Mouse (Mus musculus) heart, postnatal 36 days (tissue): ENCODE data around the gene Nfkb2. TPM values are rescaled to one million over a fixed set of nuclear protein-coding genes. Genes with fewer than 3 reads are reported as not detected.

Experiments
- DNase-seq, 2 experiments: peaks; one replicate each; pipeline ENCODE4 v3.0.0; 2021 to 2022
- intact Hi-C: fragments of 180-260 bp; cut with DNase I; formaldehyde crosslinking; loops from one replicate; pipeline ENCODE4 v1.15.1; 2025
- total RNA-seq, 2 experiments: library from RNA; stranded (reverse); gene quantifications; 2 replicates each; pipeline ENCODE4 v1.2.3; 2021

The Nfkb2 gene
- total RNA-seq, 2 experiments from 2014 or later, result 16.6 to 22.8 TPM

DNA sequence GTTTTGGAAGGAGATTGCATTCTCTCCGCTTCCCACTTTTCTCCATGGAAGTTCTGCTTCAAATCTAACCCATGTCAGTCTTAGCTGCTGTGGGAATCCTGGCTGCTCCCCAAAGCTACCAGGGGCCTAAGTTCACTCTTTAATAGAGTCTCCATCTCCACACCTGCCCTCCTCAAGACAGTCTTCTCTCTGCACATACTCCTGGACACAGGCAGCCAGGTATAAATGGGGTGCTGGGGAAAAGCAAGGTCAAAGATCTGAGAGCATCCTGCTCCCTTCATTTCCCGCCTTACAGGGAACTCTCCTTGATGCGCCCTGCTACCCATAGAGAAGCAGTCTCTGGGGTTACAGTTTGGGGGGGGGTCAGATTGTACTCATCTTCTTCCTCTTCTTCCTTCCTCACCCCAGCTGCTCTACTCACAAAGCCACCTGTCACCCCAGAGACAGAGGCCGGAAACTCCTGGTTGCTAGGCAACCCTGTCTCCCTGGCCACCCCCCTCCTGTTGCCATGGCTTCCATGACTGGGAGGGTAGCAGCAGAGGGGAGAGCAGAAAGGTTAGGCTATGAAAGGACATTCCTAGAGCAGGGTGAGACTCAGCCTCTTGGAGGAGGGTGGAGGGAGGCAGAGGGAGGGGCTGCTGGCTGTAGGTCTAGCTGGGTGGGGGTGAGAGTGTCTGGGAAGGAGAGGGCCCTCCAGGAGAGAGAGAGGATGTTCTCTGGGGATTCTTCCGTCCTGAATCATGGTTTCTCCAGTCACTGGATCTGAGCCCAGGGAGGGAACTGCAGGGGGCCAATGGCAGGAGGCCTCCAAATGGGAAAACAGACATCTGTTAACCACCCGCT lies 17.2 kb downstream of the Nfkb2 start:
- DNase-seq, result no peak
- intact Hi-C loops, result no loop called here

DNA sequence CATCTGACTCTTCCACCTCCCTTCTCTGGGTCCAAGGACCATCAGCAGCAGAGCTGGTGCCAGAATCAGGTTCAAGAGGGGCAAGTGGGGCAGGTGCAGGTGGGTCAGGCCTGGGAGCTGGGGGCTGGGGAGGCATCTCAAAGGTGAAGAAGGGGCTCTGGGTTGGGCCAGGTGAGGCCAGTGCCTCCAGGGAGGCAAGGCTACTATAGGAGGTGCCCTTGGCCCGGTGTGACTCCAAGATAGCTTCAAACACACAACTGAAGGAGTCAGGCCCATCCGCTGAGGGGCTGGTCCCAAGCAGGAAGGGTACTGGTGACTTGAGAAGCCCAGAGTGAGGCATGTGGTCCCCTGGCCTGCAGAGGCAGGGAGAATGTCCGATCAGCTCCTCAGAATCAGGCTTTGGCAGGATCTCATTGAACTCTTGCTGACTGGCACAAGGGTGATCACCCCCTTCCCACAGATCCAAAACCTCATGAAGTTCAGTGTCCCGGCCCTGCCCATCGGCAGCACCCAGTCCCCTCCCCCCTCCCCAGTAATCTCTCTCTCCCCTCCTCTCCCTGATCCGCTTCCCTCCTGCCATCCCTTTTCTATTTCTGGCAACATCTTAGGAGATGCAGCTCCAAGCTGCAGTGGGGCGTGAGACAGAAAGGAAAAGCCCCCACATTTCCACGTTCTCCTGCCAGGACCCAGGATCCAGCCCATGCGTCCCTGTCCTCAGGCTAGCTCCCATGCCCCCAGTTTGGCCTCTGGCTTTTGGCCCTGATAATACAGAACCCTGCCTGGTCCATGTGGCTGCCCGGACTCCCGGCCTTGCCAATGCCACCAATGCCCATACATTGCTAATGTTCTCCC lies 18.2 kb downstream of the Nfkb2 start:
- intact Hi-C loops, result no loop called here
- no peak for DNase-seq

GRCm38 (mm10) chr19:46322996-46323572 lies 19.0 kb downstream of the Nfkb2 start:
- intact Hi-C loops, result no loop called here
- DNase-seq, result no peak

GRCm38 (mm10) chr19:46323716-46324115 lies 19.6 kb downstream of the Nfkb2 start:
- DNase-seq, result no peak
- intact Hi-C loops, result no loop called here

GRCm38 (mm10) chr19:46324366-46324765 lies 20.2 kb downstream of the Nfkb2 start:
- no peak for DNase-seq
- intact Hi-C loops, result no loop called here

DNA sequence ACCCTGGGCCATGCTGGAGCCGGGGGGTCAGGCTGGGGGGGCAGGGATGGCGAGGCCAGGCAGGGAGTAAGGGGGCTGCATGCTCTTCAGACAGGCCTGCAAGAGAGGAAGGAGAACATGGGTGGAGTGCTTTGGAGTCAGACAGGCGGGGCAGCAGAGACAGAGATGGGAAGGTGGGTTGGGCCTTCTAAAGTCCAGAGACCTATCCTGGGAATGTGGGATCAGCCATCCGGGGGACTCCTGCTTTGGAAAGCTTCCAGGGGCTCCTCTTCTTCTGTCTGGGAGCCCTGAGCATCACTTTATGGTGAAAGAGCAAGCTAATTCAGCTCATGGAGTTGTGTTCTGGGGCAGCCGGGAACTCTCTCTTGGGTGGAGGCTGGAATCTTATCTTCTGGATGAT lies 20.8 kb downstream of the Nfkb2 start:
- no peak for DNase-seq
- intact Hi-C loops, result no loop called here

GRCm38 (mm10) chr19:46326019-46326755 lies 22.1 kb downstream of the Nfkb2 start:
- no peak for DNase-seq
- intact Hi-C loops, result no loop called here

DNA sequence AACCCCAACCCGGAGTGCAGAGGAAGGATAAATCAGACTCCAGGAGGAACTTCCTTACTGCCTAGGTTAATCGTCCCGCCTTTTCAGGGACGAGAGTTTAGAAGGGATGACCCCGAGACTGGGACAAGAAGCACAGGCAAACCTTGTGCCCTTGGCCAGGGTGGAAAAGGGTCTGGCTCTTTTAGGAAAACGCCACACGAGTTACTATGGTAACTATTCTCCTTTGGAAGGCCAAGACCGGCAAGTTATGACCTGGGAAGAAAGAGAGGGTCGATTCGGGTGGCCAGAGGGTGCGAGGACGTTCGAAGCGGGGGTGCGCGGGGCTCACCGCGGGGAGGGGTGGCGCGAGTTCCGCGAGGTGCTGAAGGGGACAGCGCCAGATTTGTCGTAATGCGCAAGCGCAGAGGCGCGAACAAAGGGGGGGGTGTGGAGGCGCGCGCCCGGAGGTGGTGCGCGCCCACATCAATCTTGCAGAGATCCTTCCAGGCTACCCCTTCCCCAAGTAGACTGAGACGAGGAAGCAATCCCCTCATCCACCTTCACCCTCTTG lies 22.7 kb downstream of the Nfkb2 start, which contains the start of gene Psd:
Psd (minus strand) TSS at position 401 of the 550 bp plus-strand sequence.
- intact Hi-C loops, result no loop called here
- peak; percentile 55 to 63 for DNase-seq

DNA sequence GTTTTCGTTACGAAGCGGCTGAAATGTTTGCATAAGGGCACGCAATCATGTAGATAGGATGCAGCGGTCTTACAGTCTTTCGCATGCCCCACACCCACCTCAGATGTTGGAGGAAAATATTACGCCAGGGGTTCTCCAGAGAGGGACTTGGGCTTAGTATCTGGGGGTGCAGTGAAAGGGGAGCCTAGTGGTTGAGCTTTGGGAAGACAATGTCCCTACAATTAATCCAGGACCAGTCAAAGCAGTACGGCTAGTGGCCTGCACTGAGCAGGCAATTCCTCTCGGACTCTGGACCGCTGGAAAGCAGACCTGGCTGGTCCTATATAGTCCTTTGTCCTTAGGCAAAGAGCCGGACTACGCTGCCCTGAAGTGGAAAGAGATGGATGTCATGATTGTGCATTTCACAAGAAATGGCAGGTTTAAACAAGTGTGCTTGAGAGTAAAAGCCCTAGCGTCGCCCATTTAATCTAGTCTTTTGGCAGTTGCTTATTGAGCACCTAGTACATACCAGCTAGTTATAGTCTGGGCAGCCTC lies 23.5 kb downstream of the Nfkb2 start:
- no peak for DNase-seq
- intact Hi-C loops, result loop anchor here (1.0 to 2.0 kb wide), 2 partner anchors 23 to 249 kb away; partner anchors contain the start of gene Nfkb2

GRCm38 (mm10) chr19:46328081-46329030 lies 24.2 kb downstream of the Nfkb2 start, which contains the start of gene Fbxl15:
Gene Fbxl15 (plus strand): TSS chr19:46328184.
- DNase-seq, result peak; percentile 90 to 97
- intact Hi-C loops, result loop anchor here (1.0 to 2.0 kb wide), 2 partner anchors 24 to 250 kb away; partner anchors contain the start of gene Nfkb2

DNA sequence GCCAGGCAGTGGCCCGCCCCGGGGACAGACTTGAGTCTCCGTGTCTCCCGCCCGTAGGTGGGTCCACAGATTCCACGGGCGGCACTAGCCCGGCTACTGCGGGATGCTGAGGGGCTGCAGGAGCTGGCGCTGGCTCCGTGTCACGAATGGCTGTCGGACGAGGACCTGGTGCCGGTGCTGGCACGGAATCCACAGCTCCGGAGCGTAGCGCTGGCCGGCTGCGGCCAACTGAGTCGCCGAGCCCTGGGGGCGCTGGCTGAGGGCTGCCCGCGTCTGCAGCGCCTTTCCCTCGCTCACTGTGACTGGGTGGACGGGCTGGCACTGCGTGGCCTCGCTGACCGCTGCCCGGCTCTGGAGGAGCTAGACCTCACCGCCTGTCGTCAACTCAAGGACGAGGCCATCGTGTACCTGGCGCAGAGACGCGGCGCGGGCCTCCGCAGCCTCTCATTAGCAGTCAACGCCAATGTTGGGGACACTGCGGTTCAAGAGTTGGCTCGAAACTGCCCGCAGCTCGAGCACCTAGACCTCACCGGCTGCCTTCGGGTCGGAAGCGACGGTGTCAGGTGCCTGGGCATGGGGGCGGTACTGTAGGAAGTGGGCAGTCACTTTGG lies 25.0 kb downstream of the Nfkb2 start:
- intact Hi-C loops, result loop anchor here (2.0 kb wide), 1 partner anchor 250 kb away; no protein-coding TSS in a partner anchor
- no peak for DNase-seq

DNA sequence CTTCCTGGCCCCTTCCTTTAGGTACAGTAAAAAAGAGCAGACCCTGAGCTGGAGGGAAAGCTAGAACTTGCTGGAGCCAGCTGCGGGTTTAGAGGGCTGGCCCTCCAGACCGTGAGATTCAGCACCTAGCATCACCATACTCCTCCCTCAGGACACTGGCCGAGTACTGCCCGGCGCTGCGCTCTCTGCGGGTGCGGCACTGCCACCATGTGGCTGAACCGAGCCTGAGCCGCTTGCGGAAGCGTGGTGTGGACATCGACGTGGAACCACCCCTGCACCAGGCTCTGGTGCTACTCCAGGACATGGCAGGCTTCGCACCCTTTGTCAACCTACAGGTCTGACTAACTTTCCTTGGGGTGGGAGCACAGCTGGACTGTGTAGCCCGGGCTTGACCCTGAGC lies 25.8 kb downstream of the Nfkb2 start:
- intact Hi-C loops, result loop anchor here (2.0 kb wide), 1 partner anchor 251 kb away; no protein-coding TSS in a partner anchor
- DNase-seq, result peak; percentile 82 to 83

GRCm38 (mm10) chr19:46330696-46331095 lies 26.6 kb downstream of the Nfkb2 start:
- DNase-seq, result no peak
- intact Hi-C loops, result no loop called here

DNA sequence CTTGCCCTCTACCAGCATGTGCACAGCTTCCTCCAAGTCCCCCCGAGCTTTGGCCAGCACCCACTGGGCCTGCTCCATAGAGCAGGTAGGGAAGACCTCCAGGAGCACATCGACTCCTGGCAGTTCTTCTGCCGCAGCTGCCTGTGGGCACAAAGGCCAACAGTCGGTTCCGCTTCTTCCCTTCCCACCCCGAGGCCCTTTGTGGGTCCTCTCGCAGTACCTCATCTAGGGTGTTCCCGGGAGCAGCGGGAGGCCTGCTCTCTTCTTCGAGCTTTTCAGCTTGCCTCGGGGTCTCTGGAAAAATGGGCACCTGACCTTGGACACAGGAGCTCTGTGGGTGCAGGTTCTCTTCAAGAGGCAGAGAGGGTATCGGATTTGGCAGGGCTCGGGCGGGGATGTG lies 27.2 kb downstream of the Nfkb2 start:
- intact Hi-C loops, result no loop called here
- DNase-seq, result no peak

- intact Hi-C loops, result no loop called here
- DNase-seq, result no peak
Measured at GRCm38 (mm10) chr19:46331936-46332335, 27.8 kb downstream of the Nfkb2 start.

DNA sequence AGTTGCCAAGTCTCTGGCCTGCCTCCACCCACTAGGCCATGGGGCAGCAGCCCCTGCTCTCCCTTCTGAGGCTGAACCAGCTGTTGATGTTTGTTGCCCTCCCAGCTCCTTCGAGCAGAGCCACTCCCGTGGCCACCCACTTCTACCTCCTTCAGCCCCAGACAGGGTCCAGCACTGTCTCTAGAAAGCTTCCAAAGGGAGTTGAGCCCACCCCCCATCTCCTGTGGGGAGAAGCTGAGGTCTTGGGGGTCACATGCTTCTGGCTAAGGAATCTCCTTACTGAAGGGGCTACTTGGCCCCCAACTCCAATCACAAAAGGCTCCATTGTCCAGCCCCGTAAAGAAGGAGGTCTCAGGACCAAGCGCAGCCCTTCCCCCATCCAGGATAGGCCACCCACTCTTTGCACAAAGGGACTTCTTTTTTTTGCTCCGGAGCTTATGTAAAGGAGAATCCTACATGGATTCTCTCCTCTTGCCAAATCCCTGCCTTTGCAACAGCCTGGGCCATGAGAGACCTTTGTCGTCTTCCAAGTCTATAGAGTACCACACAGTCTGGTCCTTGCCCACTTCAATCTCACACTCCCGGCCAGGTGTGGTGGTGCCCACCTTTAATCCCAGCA lies 28.7 kb downstream of the Nfkb2 start:
- no peak for DNase-seq
- intact Hi-C loops, result no loop called here

- DNase-seq, result no peak
- intact Hi-C loops, result no loop called here
Measured at GRCm38 (mm10) chr19:46333906-46334305, 29.8 kb downstream of the Nfkb2 start.
